Mouse (Mus musculus): ENCODE measurements at regions not wholly inside any gene's neighbourhood (a gene's known extent, or its start where the extent isn't known, plus 50 kb on each side); places are given as distances from the start of the nearest gene placed in this dataset.

- Histone ChIP-seq H3K4me2 (ENCODE audit: insufficient read depth, low read depth, poor library complexity, severe bottlenecking) (peak overlapping the region; percentile 85), H3K9me3 (replicated peaks; ENCODE audit: low read length) (no peaks in the 10 kb centered on the region), H3K27ac (ENCODE audit: insufficient read depth, low read depth) (peak overlapping the region; percentile 57), H3K4me1 (ENCODE audit: control insufficient read depth in 1 of 2, insufficient read depth in 2 of 2) (peaks cover 8 to 36% of the 10 kb centered on the region in 2 experiments; a peak in 3 of 4 replicates), H3K36me3 (replicated peaks in 1 of 2; ENCODE audit: control insufficient read depth in 1 of 2, insufficient read depth in 1 of 2, low read length in 1 of 2) (no peaks in the 10 kb centered on the region), H3K27me3 (replicated peaks) (no peaks in the 10 kb centered on the region), H3K9ac (ENCODE audit: insufficient read depth, low read depth) (peak overlapping the region; percentile 4), H3K4me3 (replicated peaks in 1 of 3; ENCODE audit: low read depth in 2 of 3, low read length in 2 of 3, poor library complexity in 1 of 3) (peak overlapping the region in 1 of 3 experiments; percentile 6), H3K79me2 (replicated peaks; ENCODE audit: control insufficient read depth, extremely low read depth, insufficient read depth, poor library complexity, severe bottlenecking) (no peaks in the 10 kb centered on the region)
- in situ Hi-C loops (cut with MboI; ENCODE audit: low pct_ligation_motif_present, low pct_unique_long_range_greater_than_20kb, low sequenced_read_pairs): no loop called here
- dilution Hi-C loops (cut with MboI; ENCODE audit: extremely low pct_ligation_motif_present, extremely low pct_unique_long_range_greater_than_20kb, low sequenced_read_pairs): no loop called here
- peak; percentile 80 for DNase-seq (ENCODE audit: extremely low read depth)
- TF ChIP-seq CHD2 (IDR thresholded peaks at IDR 0.05; ENCODE audit: low read length) (peak; percentile 58), BHLHE40 (IDR thresholded peaks at IDR 0.05; ENCODE audit: low read depth, low read length) (peak; percentile 89), USF2 (conservative IDR thresholded peaks at IDR 0.05; ENCODE audit: low read depth, low read length) (no peak), TBP (conservative IDR thresholded peaks at IDR 0.05; ENCODE audit: low read depth, low read length) (peak; percentile 56; the same call in 1 of the 2 replicates), NELFE (IDR thresholded peaks at IDR 0.05; ENCODE audit: low read depth, low read length) (no peak), ZNF384 (IDR thresholded peaks at IDR 0.05; ENCODE audit: low read depth, low read length) (no peak; the same call in 1 of the 2 replicates), ELF1 (IDR thresholded peaks at IDR 0.05; ENCODE audit: low read depth, low read length) (no peak), MAFK (IDR thresholded peaks at IDR 0.05; ENCODE audit: insufficient replicate concordance, low read length) (peak; percentile 72; the same call in 1 of the 2 replicates), MAX (IDR thresholded peaks at IDR 0.05; ENCODE audit: low read length) (peak; percentile 82), IRF4 (IDR thresholded peaks at IDR 0.05; ENCODE audit: low read depth, low read length) (peak; percentile 84), JUND (conservative IDR thresholded peaks at IDR 0.05; ENCODE audit: low read depth, low read length) (no peak), SMC3 (IDR thresholded peaks at IDR 0.05; ENCODE audit: low read depth, low read length) (no peak), JUN (IDR thresholded peaks at IDR 0.05; ENCODE audit: insufficient read depth, low read depth, low read length) (peak; percentile 25; the same call in 1 of the 2 replicates), USF1 (IDR thresholded peaks at IDR 0.05; ENCODE audit: low read depth, low read length) (no peak), PAX5 (IDR thresholded peaks at IDR 0.05; ENCODE audit: low read length) (no peak), POLR2AphosphoS2 (IDR thresholded peaks at IDR 0.05; ENCODE audit: low read depth, low read length) (no peak), EP300 (IDR thresholded peaks at IDR 0.05; ENCODE audit: low read length) (peak; percentile 75), POLR2A (IDR thresholded peaks at IDR 0.05; ENCODE audit: low read depth, low read length) (no peak), ZKSCAN1 (IDR thresholded peaks at IDR 0.05; ENCODE audit: borderline replicate concordance, low read depth, low read length) (no peak), HCFC1 (IDR thresholded peaks at IDR 0.05; ENCODE audit: low read depth, low read length) (peak; percentile 41), MYC (IDR thresholded peaks at IDR 0.05; ENCODE audit: low read depth, low read length) (peak; percentile 73; the same call in 1 of the 2 replicates), GABPA (IDR thresholded peaks at IDR 0.05; ENCODE audit: insufficient replicate concordance, low read depth, low read length) (no peak), ZC3H11A (IDR thresholded peaks at IDR 0.05; ENCODE audit: low read depth, low read length) (no peak), RAD21 (IDR thresholded peaks at IDR 0.05; ENCODE audit: low read depth, low read length) (no peak; the same call in 1 of the 2 replicates), CTCF (conservative IDR thresholded peaks at IDR 0.05 in 1 of 2, IDR thresholded peaks at IDR 0.05 in 1 of 2; ENCODE audit: low read depth in 2 of 2, low read length in 2 of 2) (no peak), ZMIZ1 (IDR thresholded peaks at IDR 0.05; ENCODE audit: low read depth, low read length) (no peak), MXI1 (IDR thresholded peaks at IDR 0.05; ENCODE audit: low read depth, low read length) (peak; percentile 74), NRF1 (IDR thresholded peaks at IDR 0.05; ENCODE audit: low read depth, low read length) (no peak), MEF2A (IDR thresholded peaks at IDR 0.05; ENCODE audit: borderline replicate concordance, low read depth, low read length) (no peak), TCF12 (IDR thresholded peaks at IDR 0.05; ENCODE audit: low read depth, low read length) (peak; percentile 56; the same call in 1 of the 2 replicates), SIN3A (IDR thresholded peaks at IDR 0.05; ENCODE audit: low read length) (0 out of 2 replicates have a peak, but pooled peaks have one; percentile 16), ETS1 (conservative IDR thresholded peaks at IDR 0.05; ENCODE audit: low read depth, low read length) (peak; percentile 88)
Observed at GRCm38 (mm10) chr1:136685191-136686060, 60.7 kb downstream of the Zfp281 start.

Data from CH12.LX (cell line).